Mouse (Mus musculus) liver, embryonic 11.5 days (tissue): ENCODE results near the gene Lefty2. TPM values are rescaled to one million over a fixed set of nuclear protein-coding genes. Genes with fewer than 3 reads are reported as not detected.

Experiments used
- ATAC-seq: fragments of 200-750 bp; cut with Nextera tagmentation; replicated peaks from 2 replicates; pipeline ENCODE4 v1.8.0; 2017; ENCODE audit warnings: moderate number of reproducible peaks, mild to moderate bottlenecking, moderate TSS enrichment, moderate library complexity; ENCODE audit not compliant: low FRiP score
- DNase-seq: peaks from one replicate; pipeline ENCODE4 v3.0.0-alpha.2; 2017; ENCODE audit warnings: low spot score
- H3K27ac ChIP-seq: fragments of 300-500 bp; sonication (generic); 2 replicates; pipeline ENCODE4 v1.5.1; 2014; ENCODE audit warnings: mild to moderate bottlenecking, low read depth, low read length, control low read depth
- H3K27me3 ChIP-seq: fragments of 300-500 bp; sonication (generic); replicated peaks from 2 replicates; pipeline ENCODE4 v1.6.1; 2014; ENCODE audit warnings: low read length, mixed read lengths; ENCODE audit not compliant: control insufficient read depth, insufficient read depth
- H3K36me3 ChIP-seq: fragments of 300-500 bp; sonication (generic); 2 replicates; pipeline ENCODE4 v1.6.1; 2014; ENCODE audit warnings: mild to moderate bottlenecking, low read length, moderate library complexity, mixed read lengths; ENCODE audit not compliant: control insufficient read depth, insufficient read depth
- H3K4me1 ChIP-seq: fragments of 300-500 bp; sonication (generic); replicated peaks from 2 replicates; pipeline ENCODE4 v1.6.1; 2014; ENCODE audit warnings: low read length, mixed read lengths; ENCODE audit not compliant: control insufficient read depth, insufficient read depth
- H3K4me2 ChIP-seq: fragments of 300-500 bp; sonication (generic); 2 replicates; pipeline ENCODE4 v1.6.1; 2014; ENCODE audit warnings: mild to moderate bottlenecking, control low read depth, moderate library complexity
- H3K4me3 ChIP-seq: fragments of 300-500 bp; sonication (generic); 2 replicates; pipeline ENCODE4 v1.5.1; 2014; ENCODE audit warnings: low read depth, low read length, control low read depth
- H3K9ac ChIP-seq: fragments of 300-500 bp; sonication (generic); 2 replicates; pipeline ENCODE4 v1.6.1; 2014; ENCODE audit warnings: low read depth, low read length, control low read depth
- H3K9me3 ChIP-seq: fragments of 300-500 bp; sonication (generic); 2 replicates; pipeline ENCODE4 v1.6.1; 2016; ENCODE audit warnings: low read length, inconsistent platforms, mixed read lengths; ENCODE audit not compliant: control insufficient read depth
- WGBS: fragments of 180-500 bp; shearing (Covaris S2); extraction: QIAGEN DNeasy Blood & Tissue Kit; methylation state at CpG from one replicate; pipeline ENCODE4 v1.1.7; 2014; 5-methylcytosine and 5-hydroxymethylcytosine counted together
- polyA plus RNA-seq: library from polyadenylated mRNA; unstranded; fragments of >200 nt; fragmentation: Nextera tagmentation; extraction: Ambion mirVana; gene quantifications from 2 replicates; pipeline ENCODE4 v1.2.1, GENCODE M21; 2014

Gene Lefty2
- polyA plus RNA-seq, 1 experiment from 2014 or later = not detected

GRCm38 (mm10) chr1:180866001-180866400, 26.9 kb upstream of the Lefty2 start:
- no peak for ATAC-seq
- Histone ChIP-seq H3K4me2 (no peak overlapping the region), H3K27me3 (no peaks in the 10 kb centered on the region), H3K27ac (no peak overlapping the region), H3K4me1 (no peaks in the 10 kb centered on the region), H3K4me3 (no peak overlapping the region), H3K36me3 (peaks cover 44% of the 10 kb centered on the region), H3K9me3 (no peaks in the 10 kb centered on the region), H3K9ac (no peak overlapping the region)
- no peak for DNase-seq
- 92% methylated on average over 7 of the region's 7 CpGs for WGBS

- no peak for DNase-seq
- Histone ChIP-seq H3K4me3 (no peak overlapping the region), H3K4me2 (no peak overlapping the region), H3K27ac (no peak overlapping the region), H3K27me3 (no peaks in the 10 kb centered on the region), H3K9me3 (no peaks in the 10 kb centered on the region), H3K4me1 (no peaks in the 10 kb centered on the region), H3K9ac (no peak overlapping the region), H3K36me3 (peaks cover 13% of the 10 kb centered on the region)
- WGBS = 67% methylated on average over 13 of the region's 13 CpGs
- ATAC-seq = no peak
These were observed 22.7 kb upstream of the Lefty2 start for GRCm38 (mm10) chr1:180870122-180870650.

- no peak overlapping the region for H3K9ac ChIP-seq
- no peaks in the 10 kb centered on the region for H3K27me3 ChIP-seq
- H3K4me2 ChIP-seq = no peak overlapping the region
- DNase-seq (peak; percentile 67), ATAC-seq (peak; percentile 73)
- no peak overlapping the region for H3K4me3 ChIP-seq
- WGBS = 16% methylated on average over 9 of the region's 9 CpGs
- H3K36me3 ChIP-seq = no peaks in the 10 kb centered on the region
- no peaks in the 10 kb centered on the region for H3K4me1 ChIP-seq
- H3K9me3 ChIP-seq = no peaks in the 10 kb centered on the region
- no peak overlapping the region for H3K27ac ChIP-seq
These were observed 18.9 kb upstream of the Lefty2 start for GRCm38 (mm10) chr1:180873861-180874484.

GRCm38 (mm10) chr1:180874615-180875014, 18.3 kb upstream of the Lefty2 start:
- no peak for ATAC-seq
- Histone ChIP-seq H3K4me3 (no peak overlapping the region), H3K27ac (no peak overlapping the region), H3K9me3 (no peaks in the 10 kb centered on the region), H3K4me1 (no peaks in the 10 kb centered on the region), H3K27me3 (no peaks in the 10 kb centered on the region), H3K9ac (no peak overlapping the region), H3K4me2 (no peak overlapping the region), H3K36me3 (no peaks in the 10 kb centered on the region)
- 74% methylated on average over 2 of the region's 2 CpGs for WGBS
- no peak for DNase-seq

- DNase-seq = no peak
- Histone ChIP-seq H3K27me3 (no peaks in the 10 kb centered on the region), H3K9ac (no peak overlapping the region), H3K4me3 (no peak overlapping the region), H3K27ac (no peak overlapping the region), H3K9me3 (no peaks in the 10 kb centered on the region), H3K4me2 (no peak overlapping the region), H3K4me1 (no peaks in the 10 kb centered on the region), H3K36me3 (no peaks in the 10 kb centered on the region)
- ATAC-seq = no peak
- 84% methylated on average over 9 of the region's 9 CpGs for WGBS
These were observed 17.8 kb upstream of the Lefty2 start for GRCm38 (mm10) chr1:180875126-180875525.

GRCm38 (mm10) chr1:180877466-180877865, 15.4 kb upstream of the Lefty2 start:
- no peaks in the 10 kb centered on the region for H3K27me3 ChIP-seq
- ATAC-seq (no peak), DNase-seq (no peak)
- no peaks in the 10 kb centered on the region for H3K9me3 ChIP-seq
- no peak overlapping the region for H3K4me2 ChIP-seq
- H3K4me1 ChIP-seq = no peaks in the 10 kb centered on the region
- H3K4me3 ChIP-seq = no peak overlapping the region
- no peaks in the 10 kb centered on the region for H3K36me3 ChIP-seq
- 76% methylated on average over 4 of the region's 4 CpGs for WGBS
- H3K9ac ChIP-seq = no peak overlapping the region
- H3K27ac ChIP-seq = no peak overlapping the region

GRCm38 (mm10) chr1:180881768-180882167, 11.1 kb upstream of the Lefty2 start:
- Histone ChIP-seq H3K4me3 (no peak overlapping the region), H3K9me3 (no peaks in the 10 kb centered on the region), H3K36me3 (no peaks in the 10 kb centered on the region), H3K27ac (no peak overlapping the region), H3K27me3 (no peaks in the 10 kb centered on the region), H3K4me1 (peaks cover 9% of the 10 kb centered on the region), H3K9ac (no peak overlapping the region), H3K4me2 (no peak overlapping the region)
- ATAC-seq (no peak), DNase-seq (no peak)
- WGBS = 35% methylated on average over 3 of the region's 3 CpGs

- H3K27me3 ChIP-seq = 0 out of 2 replicates have a peak, but pooled peaks cover 7% of the 10 kb centered on the region
- DNase-seq (no peak), ATAC-seq (no peak)
- H3K9ac ChIP-seq = no peak overlapping the region; the same call in 1 of the 2 replicates
- H3K4me1 ChIP-seq = peaks cover 9% of the 10 kb centered on the region
- H3K4me2 ChIP-seq = no peak overlapping the region
- no peak overlapping the region for H3K4me3 ChIP-seq
- no peaks in the 10 kb centered on the region for H3K36me3 ChIP-seq
- no peaks in the 10 kb centered on the region for H3K9me3 ChIP-seq
- 27% methylated on average over 7 of the region's 7 CpGs for WGBS
- no peak overlapping the region for H3K27ac ChIP-seq
These were observed 9.2 kb upstream of the Lefty2 start for GRCm38 (mm10) chr1:180883731-180884130.

GRCm38 (mm10) chr1:180884484-180884883, 8.4 kb upstream of the Lefty2 start:
- Histone ChIP-seq H3K4me2 (no peak overlapping the region), H3K4me1 (peaks cover 13% of the 10 kb centered on the region), H3K4me3 (no peak overlapping the region), H3K36me3 (no peaks in the 10 kb centered on the region), H3K9me3 (no peaks in the 10 kb centered on the region), H3K9ac (no peak overlapping the region), H3K27me3 (0 out of 2 replicates have a peak, but pooled peaks cover 7% of the 10 kb centered on the region), H3K27ac (no peak overlapping the region)
- 41% methylated on average over 9 of the region's 9 CpGs for WGBS
- DNase-seq = no peak
- no peak for ATAC-seq
